Mouse (Mus musculus) G1E (cell line): Measurements from ENCODE around the gene Tll2.

Experiments
- CTCF ChIP-seq: IDR thresholded peaks from 2 replicates; pipeline ENCODE4 v1.5.1; 2012; ENCODE audit warnings: low read depth, low read length, inconsistent platforms, mixed read lengths
- GATA1 ChIP-seq: IDR thresholded peaks from 2 replicates; pipeline ENCODE4 v1.6.1; 2012; ENCODE audit warnings: borderline replicate concordance, low read length, inconsistent platforms, mixed read lengths
- POLR2AphosphoS5 ChIP-seq: IDR thresholded peaks from 2 replicates; pipeline ENCODE4 v1.6.1; 2012; ENCODE audit warnings: low read depth, low read length, inconsistent platforms; ENCODE audit not compliant: insufficient replicate concordance
- TAL1 ChIP-seq: conservative IDR thresholded peaks from 2 replicates; pipeline ENCODE4 v1.6.1; 2012; ENCODE audit warnings: low read depth, low read length, inconsistent platforms, mixed read lengths

GRCm38 (mm10) chr19:41152016-41152370 lies 54.6 kb downstream of the Tll2 start:
- no peak for TF ChIP-seq GATA1
- no peak for TF ChIP-seq CTCF
- TF ChIP-seq TAL1, result no peak
- no peak for TF ChIP-seq POLR2AphosphoS5
